Mouse (Mus musculus) midbrain, embryonic 11.5 days (tissue): ENCODE results near the gene 1700067K01Rik. TPM values are rescaled to one million over a fixed set of nuclear protein-coding genes. Genes with fewer than 3 reads are reported as not detected.

Experiments used
- ATAC-seq: fragments of 200-750 bp; cut with Nextera tagmentation; 2 replicates; pipeline ENCODE4 v1.8.0; 2017; ENCODE audit warnings: moderate TSS enrichment, moderate library complexity; ENCODE audit not compliant: low FRiP score
- DNase-seq: peaks from one replicate; pipeline ENCODE4 v3.0.0; 2015; ENCODE audit warnings: low spot score; ENCODE audit errors: missing footprints
- H3K27ac ChIP-seq: fragments of 300-500 bp; sonication (generic); 2 replicates; pipeline ENCODE4 v1.5.1; 2014; ENCODE audit warnings: low read depth, low read length
- H3K27me3 ChIP-seq: fragments of 300-500 bp; sonication (generic); 2 replicates; pipeline ENCODE4 v1.6.1; 2014; ENCODE audit warnings: mild to moderate bottlenecking, low read length, moderate library complexity, mixed read lengths; ENCODE audit not compliant: control insufficient read depth, insufficient read depth
- H3K36me3 ChIP-seq: fragments of 300-500 bp; sonication (generic); 2 replicates; pipeline ENCODE4 v1.6.1; 2014; ENCODE audit warnings: mild to moderate bottlenecking, low read length, moderate library complexity, mixed read lengths; ENCODE audit not compliant: control insufficient read depth, insufficient read depth
- H3K4me1 ChIP-seq: fragments of 300-500 bp; sonication (generic); 2 replicates; pipeline ENCODE4 v1.6.1; 2014; ENCODE audit warnings: low read length; ENCODE audit not compliant: control insufficient read depth, insufficient read depth
- H3K4me2 ChIP-seq: fragments of 300-500 bp; sonication (generic); 2 replicates; pipeline ENCODE4 v1.6.1; 2014; ENCODE audit warnings: mild to moderate bottlenecking, moderate library complexity
- H3K4me3 ChIP-seq: fragments of 300-500 bp; sonication (generic); 2 replicates; pipeline ENCODE4 v1.5.1; 2014; ENCODE audit warnings: low read depth, low read length
- H3K9ac ChIP-seq: fragments of 300-500 bp; sonication (generic); 2 replicates; pipeline ENCODE4 v1.6.1; 2014; ENCODE audit warnings: low read length
- H3K9me3 ChIP-seq: fragments of 300-500 bp; sonication (generic); 2 replicates; pipeline ENCODE4 v1.6.1; 2016; ENCODE audit warnings: low read length; ENCODE audit not compliant: control insufficient read depth
- WGBS: fragments of 180-500 bp; shearing (Covaris S2); extraction: QIAGEN DNeasy Blood & Tissue Kit; methylation state at CpG from one replicate; pipeline ENCODE4 v1.1.7; 2014; 5-methylcytosine and 5-hydroxymethylcytosine counted together
- polyA plus RNA-seq: library from polyadenylated mRNA; unstranded; fragments of >200 nt; fragmentation: Nextera tagmentation; extraction: Ambion mirVana; gene quantifications from 2 replicates; pipeline ENCODE4 v1.2.1, GENCODE M21; 2014

Gene 1700067K01Rik
- polyA plus RNA-seq = 0.33 and 0.56 TPM in 2 replicates

DNA sequence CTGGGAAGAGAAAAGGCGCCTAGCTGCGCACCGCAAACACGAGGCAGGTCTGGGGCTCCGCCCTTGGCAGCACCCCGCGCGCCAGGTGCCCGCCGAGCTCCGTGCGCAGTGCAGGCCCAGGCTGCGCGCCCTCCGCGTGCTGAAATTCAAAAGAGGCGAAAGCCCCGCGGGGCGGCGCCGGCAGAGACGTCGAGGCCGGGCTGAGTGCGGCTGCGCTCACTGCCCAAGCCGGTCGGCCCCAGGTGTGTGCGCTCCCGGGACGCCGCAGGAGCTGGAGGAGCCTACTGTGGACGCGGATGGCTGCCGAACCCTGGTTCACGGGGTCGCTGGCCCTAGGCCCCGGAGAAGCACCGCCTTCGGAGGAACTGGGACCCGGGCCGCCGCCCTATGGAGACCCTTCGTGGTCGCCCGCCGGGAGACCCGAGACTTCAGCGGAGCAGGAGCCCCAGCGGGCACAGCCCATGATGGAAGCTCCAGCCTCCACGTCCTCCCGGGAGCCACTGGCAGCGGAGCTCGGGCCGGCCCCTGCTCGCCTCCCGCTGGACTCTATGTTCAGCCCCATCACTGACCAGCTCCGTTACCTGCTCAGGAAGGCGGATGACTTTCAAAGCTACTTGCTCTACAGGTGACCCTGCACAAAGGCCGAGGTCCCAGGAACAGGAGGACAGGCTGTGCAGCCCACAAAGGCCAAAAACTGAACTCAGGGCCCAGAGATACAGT is at the start of gene 1700067K01Rik:
1700067K01Rik (plus strand) TSS at position 222 of the 720 bp plus-strand sequence.
- 15% methylated on average over 60 of the region's 61 CpGs for WGBS
- peaks cover 22% of the 10 kb centered on the region for H3K4me1 ChIP-seq
- peak within 1 kb of the TSS; percentile 12; the same call in 1 of the 2 replicates for H3K4me2 ChIP-seq
- peak within 1 kb of the TSS; percentile 17; the same call in 1 of the 2 replicates for H3K9ac ChIP-seq
- DNase-seq = peak; percentile 90
- no peak for ATAC-seq
- H3K36me3 ChIP-seq = peaks cover 4% of the 10 kb centered on the region; the same call in 1 of the 2 replicates
- H3K9me3 ChIP-seq = no peaks in the 10 kb centered on the region
- no peak within 1 kb of the TSS for H3K27ac ChIP-seq
- H3K27me3 ChIP-seq = peaks cover 28% of the 10 kb centered on the region
- H3K4me3 ChIP-seq = 0 out of 2 replicates have a peak within 1 kb of the TSS, but pooled peaks have one; percentile 4

DNA sequence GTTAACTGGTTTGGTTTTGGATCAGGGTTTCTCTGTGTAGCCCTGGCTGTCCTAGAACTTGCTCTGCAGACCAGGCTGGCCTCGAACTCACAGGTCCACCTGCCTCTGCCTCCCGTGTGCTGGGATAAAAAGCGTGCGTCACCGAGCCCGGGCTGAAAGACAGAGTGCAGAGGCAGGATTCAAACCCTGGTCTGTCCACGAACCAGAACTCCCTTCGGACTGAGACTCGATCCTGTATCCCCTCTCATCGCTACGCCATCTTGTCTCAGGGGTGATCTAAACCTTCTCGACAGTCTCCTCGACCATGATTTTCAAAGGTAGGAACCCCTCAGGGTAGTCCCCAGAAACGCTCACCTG is 46.6 kb upstream of the 1700067K01Rik start:
- no peaks in the 10 kb centered on the region for H3K27me3 ChIP-seq
- DNase-seq (no peak), ATAC-seq (no peak)
- H3K4me1 ChIP-seq = peaks cover 10% of the 10 kb centered on the region
- H3K9ac ChIP-seq = peak overlapping the region; percentile 57
- H3K4me3 ChIP-seq = peak overlapping the region; percentile 51
- under 1% methylated on average over 14 of the region's 14 CpGs for WGBS
- no peaks in the 10 kb centered on the region for H3K9me3 ChIP-seq
- peak overlapping the region; percentile 50 for H3K4me2 ChIP-seq
- no peaks in the 10 kb centered on the region for H3K36me3 ChIP-seq
- H3K27ac ChIP-seq = no peak overlapping the region

DNA sequence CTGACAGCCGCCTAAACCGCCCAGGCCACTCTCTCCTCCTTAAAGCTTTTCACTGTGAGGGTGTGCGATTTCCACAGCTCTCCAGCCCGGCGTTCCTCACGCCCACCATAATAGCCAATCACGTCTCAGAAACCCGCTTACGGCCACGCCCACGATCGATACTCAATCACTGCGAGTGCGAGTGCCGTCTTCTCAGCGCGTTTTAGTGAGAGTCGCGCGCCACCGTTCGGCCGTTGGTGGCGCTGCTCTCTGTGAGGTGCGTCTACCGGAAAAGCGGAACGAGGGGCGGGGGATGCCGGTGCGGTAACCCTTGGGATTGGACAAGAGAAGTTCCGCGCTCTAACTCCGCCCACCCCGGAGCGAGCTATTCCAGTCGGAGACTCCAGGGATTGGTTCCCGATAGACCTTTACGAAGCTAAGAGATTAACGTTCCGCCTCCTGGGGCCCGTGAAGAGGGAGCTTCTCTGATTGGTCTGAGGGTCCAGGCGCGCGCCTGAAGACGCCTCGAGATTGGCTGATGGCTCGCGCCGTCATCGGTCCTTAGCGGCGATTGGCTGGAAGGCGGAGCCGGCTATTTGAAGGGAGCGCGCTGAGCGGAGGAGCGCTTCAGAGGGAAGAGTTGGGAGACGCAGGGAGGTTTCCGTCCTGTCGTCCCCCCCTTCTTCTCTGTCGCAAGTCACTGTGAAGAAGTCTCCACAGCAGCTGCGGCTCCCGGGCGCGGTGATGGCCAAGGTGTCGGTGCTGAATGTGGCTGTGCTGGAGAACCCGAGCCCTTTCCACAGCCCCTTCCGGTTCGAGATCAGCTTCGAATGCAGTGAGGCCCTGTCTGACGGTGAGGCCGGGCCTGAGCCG is 46.0 kb upstream of the 1700067K01Rik start, which contains the start of the genes Gm10644 and Asf1b:
Gm10644 (minus strand) TSS at position 100 of the 852 bp plus-strand sequence.
Asf1b (plus strand) TSS at position 402 of the 852 bp plus-strand sequence.
- Histone ChIP-seq H3K4me3 (peak within 1 kb of the TSS; percentile 51), H3K27me3 (no peaks in the 10 kb centered on the region), H3K9ac (peak within 1 kb of the TSS; percentile 58), H3K36me3 (no peaks in the 10 kb centered on the region), H3K4me2 (peak within 1 kb of the TSS; percentile 67), H3K27ac (no peak within 1 kb of the TSS), H3K4me1 (peaks cover 10% of the 10 kb centered on the region), H3K9me3 (no peaks in the 10 kb centered on the region)
- under 1% methylated on average over 73 of the region's 75 CpGs for WGBS
- ATAC-seq (peak; percentile 100), DNase-seq (peak; percentile 100)

DNA sequence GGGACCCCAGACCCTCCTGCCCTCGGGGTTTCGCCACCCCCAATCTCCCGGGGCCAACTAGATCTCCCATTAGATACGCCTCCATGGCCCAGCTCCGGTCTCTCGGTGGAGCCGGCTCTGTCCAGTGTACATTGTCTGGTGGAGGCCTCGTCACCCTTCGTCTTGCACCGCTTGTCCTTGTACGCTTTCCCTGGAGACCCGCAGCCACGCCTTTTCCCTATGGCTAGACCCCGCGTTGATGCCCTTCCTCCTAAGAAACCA is 45.4 kb upstream of the 1700067K01Rik start:
- no peaks in the 10 kb centered on the region for H3K36me3 ChIP-seq
- no peaks in the 10 kb centered on the region for H3K27me3 ChIP-seq
- DNase-seq = no peak
- H3K4me3 ChIP-seq = peak overlapping the region; percentile 51
- H3K27ac ChIP-seq = no peak overlapping the region
- peak overlapping the region; percentile 67 for H3K4me2 ChIP-seq
- H3K9me3 ChIP-seq = no peaks in the 10 kb centered on the region
- ATAC-seq = no peak
- WGBS = under 1% methylated on average over 15 of the region's 15 CpGs
- peak overlapping the region; percentile 58 for H3K9ac ChIP-seq
- H3K4me1 ChIP-seq = peaks cover 10% of the 10 kb centered on the region

DNA sequence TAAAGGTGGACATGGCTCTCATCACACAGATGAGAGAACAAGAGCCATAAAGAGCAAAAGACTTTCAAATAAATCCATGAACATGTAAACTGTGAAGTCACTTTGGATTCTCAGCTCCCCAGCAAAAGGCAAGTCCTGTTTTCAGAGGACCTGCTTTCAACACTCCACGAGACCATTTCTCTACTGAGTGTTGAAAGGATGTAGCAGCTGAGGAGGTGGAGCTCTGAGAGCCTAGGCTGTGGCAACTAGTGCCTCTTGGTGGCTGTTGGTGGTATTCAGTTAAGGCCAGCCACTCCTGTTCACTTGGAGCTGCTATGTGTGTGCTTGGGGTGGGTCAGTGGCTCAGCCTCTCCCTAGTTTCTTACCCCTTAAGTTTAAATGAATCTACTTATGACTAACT is 44.5 kb upstream of the 1700067K01Rik start:
- H3K36me3 ChIP-seq = no peaks in the 10 kb centered on the region
- peak overlapping the region; percentile 67 for H3K4me2 ChIP-seq
- H3K27ac ChIP-seq = no peak overlapping the region
- 23% methylated on average over 1 of the region's 1 CpGs for WGBS
- 0 out of 2 replicates have a peak overlapping the region, but pooled peaks have one; percentile 51 for H3K4me3 ChIP-seq
- no peak overlapping the region; the same call in 1 of the 2 replicates for H3K9ac ChIP-seq
- ATAC-seq = no peak
- no peak for DNase-seq
- H3K27me3 ChIP-seq = no peaks in the 10 kb centered on the region
- no peaks in the 10 kb centered on the region for H3K9me3 ChIP-seq
- H3K4me1 ChIP-seq = peaks cover 10% of the 10 kb centered on the region

DNA sequence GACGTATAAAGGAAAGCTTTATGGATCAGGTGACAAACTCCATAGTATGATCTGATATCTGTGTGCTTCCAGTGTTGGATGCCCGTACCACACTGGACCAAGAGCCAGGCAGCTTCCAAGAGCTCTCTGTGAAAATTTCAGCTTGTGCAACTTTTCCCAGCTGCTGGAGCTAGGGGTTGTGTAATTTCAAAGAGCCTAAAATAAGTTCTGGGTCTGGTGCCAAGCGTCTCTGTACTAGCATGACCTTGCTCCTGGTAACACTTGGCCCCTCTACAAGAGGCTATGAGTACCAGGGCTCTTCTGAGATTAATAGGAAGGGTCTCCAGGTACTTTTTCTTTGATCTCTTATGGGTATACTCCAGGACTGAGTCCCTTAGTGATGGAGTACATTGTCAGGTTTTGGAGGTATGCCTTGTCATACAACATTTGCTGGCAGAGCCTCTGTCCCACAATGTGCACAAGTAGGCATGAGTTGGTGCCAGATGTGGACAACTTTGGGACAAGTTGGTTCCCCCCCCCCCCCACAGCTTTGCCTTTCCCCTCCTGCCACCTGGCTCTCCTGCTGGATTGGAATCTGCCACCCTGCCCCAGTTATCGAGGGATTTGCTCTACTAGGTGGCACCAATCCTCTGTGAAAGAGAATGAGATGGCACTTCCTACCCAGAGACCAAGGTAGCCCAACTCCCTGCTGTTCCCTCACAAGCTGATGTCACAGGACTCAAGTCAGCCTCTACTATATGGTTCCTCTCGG is 37.1 kb upstream of the 1700067K01Rik start:
- 89% methylated on average over 5 of the region's 5 CpGs for whole genome bisulfite sequencing
- Histone ChIP-seq H3K4me2 (no peak overlapping the region), H3K27ac (no peak overlapping the region), H3K4me1 (no peaks in the 10 kb centered on the region), H3K4me3 (no peak overlapping the region), H3K27me3 (no peaks in the 10 kb centered on the region), H3K9ac (no peak overlapping the region), H3K36me3 (peaks cover 6% of the 10 kb centered on the region), H3K9me3 (no peaks in the 10 kb centered on the region)
- DNase-seq = no peak
- no peak for ATAC-seq

DNA sequence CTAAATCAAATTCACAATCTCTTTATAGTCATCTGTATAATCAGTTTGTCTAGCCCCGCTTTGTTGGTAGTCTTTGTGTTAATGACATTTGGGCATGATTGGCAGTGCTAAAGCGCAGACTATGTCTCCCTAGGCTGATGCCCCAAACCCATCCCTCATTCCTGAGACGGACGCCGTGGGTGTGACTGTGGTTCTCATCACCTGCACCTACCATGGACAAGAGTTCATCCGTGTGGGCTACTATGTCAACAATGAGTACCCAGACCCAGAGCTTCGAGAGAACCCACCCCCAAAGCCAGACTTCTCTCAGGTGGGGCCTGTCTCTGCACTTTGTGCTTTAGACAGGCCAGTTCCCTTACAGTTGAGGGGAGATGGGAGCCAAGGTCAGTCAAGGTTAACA is 33.6 kb upstream of the 1700067K01Rik start:
- peaks cover 6% of the 10 kb centered on the region for H3K36me3 ChIP-seq

DNA sequence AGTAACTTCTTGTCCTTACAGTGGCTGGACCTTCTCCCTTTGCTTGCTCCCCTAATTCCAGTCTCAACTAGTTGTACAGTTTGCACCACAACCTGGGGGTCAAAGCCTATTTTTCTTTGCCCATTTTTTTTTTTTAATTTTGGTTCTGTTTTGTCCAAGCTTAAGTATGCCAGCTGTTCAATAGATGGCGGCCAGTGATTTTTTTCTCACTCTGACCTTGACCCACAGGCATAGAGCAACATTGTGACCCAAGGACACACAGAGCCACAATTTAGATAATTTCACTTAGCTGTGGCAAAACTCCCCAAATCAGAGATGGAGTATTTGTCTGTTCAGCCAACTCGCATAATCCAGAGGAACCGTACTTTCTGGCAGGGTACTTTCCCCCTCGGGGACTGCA is 30.2 kb upstream of the 1700067K01Rik start:
- Histone ChIP-seq H3K27me3 (no peaks in the 10 kb centered on the region), H3K4me1 (peaks cover 20% of the 10 kb centered on the region), H3K36me3 (peaks cover 6% of the 10 kb centered on the region; the same call in 1 of the 2 replicates), H3K4me3 (no peak overlapping the region), H3K4me2 (no peak overlapping the region), H3K9ac (no peak overlapping the region), H3K27ac (no peak overlapping the region), H3K9me3 (no peaks in the 10 kb centered on the region)
- no peak for ATAC-seq
- DNase-seq = no peak
- WGBS = 91% methylated on average over 4 of the region's 4 CpGs

More for the DNA sequence above, 33.6 kb upstream of the 1700067K01Rik start:
- 95% methylated on average over 7 of the region's 7 CpGs for WGBS
- no peak overlapping the region for H3K4me3 ChIP-seq
- H3K27ac ChIP-seq = no peak overlapping the region
- DNase-seq = no peak
- H3K4me1 ChIP-seq = peaks cover 7% of the 10 kb centered on the region
- H3K4me2 ChIP-seq = no peak overlapping the region
- H3K9me3 ChIP-seq = no peaks in the 10 kb centered on the region
- ATAC-seq = no peak
- no peak overlapping the region for H3K9ac ChIP-seq
- no peaks in the 10 kb centered on the region for H3K27me3 ChIP-seq
